Mouse (Mus musculus) MN1 (cell line): ENCODE data around the gene Atp5g2.
A peak's percentile ranks its signal among the peaks of the same experiment; 100 is the strongest.

Experiments
- DNase-seq: peaks from one replicate; pipeline ENCODE4 v3.0.0-alpha.2; 2016; ENCODE audit warnings: low spot score

Atp5g2 gene

DNA sequence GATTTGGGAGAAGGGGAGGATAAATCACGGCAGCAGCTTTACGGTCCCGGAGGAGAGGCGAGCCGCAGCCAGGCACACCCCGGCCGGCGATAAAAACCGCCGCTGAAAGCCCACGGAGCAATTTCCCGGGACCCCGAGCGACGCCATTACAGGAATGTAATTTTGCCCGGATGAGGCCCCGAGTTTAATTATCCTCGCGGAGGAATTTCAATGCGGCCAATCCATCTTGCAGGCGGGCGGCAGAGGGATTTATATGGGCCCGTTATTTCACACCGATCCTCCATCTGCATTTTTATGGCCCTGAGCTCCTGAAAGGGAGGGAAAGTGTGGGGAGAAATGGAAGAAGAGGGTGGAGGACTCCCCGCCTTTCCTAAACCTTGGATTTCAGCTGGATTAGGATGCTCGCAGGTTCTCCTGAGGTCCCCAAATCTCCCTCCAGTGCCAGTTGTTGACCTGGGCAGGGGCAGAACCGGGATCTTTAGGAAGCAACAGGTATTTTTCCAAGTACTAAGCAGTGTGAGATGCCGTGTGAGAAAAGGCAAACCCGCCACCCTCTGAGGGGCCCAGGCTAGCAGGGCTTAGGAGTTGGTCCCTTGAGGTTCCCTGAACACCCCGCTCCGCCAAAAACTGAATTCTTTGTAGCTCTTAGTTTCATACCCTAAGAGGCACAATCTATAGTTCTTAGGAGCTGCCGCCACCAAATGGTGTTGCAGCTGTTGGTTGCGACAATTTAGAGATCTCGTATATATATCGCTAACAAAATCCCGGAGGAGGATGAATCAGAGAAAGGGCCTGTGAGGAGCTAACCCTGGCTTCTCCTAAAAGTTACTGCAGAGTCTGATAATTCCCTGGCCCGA is at the start of gene Atp5g2:
TSS of gene Atp5g2 (minus strand) at position 138 of the 857 bp plus-strand sequence.
- peak; percentile 71 for DNase-seq

DNA sequence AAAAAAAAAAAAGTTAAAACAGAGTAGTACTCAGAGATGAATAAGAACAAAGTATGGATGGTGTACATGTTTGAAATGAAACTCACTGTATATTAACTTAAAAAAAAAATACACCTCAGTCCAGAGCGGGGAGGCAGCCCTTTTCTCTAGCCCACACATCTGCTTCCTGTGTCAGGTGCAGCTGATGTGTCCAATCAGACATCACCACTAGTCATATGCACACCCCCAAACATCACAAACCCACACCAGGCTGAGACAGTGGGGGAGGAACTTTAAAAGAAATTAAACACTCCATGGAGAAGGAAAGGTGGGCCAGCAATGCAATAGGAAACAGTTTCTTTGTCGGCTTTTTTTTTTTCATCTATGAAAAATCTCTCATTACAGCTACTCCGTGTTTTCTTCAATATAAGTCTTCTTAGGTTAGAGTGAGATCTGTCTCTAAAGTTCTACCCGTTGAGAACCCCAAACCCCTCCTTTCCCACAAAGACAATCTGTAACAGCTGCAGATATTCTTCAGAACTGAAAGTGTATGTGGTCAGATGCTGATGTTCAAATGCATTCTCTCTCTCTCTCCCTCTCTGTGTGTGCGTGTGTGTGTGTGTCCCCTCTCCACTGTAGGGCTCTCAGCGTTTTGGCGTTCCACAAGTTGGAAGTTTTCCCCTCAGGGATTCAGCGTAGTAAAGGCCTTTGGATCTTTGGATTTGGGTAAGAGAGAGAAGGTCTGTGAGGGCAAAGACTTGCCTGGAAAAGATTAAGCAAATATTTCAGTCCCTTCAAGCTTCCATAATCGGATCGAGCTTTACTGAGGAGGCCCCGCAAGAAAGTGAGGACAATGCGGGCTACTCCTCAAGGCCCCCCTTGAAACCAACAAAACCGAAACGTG is 49.1 kb upstream of the Atp5g2 start:
- DNase-seq, result no peak

DNA sequence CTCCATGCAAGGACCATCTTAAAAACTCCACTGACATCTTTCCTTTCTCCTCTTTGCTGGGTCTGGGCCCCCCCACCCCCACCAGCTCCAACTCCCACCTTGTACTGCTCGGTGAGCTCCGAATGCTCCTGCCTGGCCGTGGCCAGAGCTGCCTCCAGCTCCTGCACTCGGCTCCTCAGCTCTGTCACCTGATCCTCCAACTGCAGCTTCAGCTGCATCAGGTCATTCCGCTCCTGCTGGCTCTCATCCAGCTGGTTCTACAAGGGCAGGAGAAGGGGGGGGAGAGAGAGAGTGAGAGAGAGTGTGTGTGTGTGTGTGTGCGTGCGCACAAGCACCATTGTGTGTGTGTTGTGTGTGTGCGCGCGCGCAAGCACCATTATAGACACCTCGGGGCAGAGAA is 44.0 kb upstream of the Atp5g2 start:
- DNase-seq, result peak; percentile 80

DNA sequence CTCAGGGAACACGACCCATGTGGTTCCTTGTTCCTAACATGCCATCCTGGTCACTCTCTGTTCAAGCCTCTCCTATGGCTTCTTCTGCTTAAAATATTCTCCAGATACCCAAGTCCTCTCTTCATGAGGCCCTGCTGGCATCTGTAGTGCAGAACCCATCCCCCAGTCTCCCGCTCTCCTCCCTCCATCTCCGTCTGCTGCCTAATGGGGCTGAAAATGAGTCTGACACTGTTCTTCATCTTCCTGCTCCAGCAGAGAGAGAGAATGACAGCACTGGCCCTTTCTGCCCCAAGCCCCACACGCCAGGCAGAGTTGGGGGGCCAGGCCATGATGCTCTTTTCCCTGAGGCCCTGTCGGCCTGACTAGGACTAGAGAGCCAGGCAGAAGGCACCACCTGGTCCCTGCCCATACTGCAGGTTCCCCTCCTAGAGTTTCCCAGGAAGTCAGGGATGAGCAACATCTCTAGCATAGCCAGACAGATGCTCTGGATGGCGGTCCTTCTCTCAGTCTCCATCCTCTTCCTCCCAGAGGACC is 35.7 kb upstream of the Atp5g2 start:
- no peak for DNase-seq

DNA sequence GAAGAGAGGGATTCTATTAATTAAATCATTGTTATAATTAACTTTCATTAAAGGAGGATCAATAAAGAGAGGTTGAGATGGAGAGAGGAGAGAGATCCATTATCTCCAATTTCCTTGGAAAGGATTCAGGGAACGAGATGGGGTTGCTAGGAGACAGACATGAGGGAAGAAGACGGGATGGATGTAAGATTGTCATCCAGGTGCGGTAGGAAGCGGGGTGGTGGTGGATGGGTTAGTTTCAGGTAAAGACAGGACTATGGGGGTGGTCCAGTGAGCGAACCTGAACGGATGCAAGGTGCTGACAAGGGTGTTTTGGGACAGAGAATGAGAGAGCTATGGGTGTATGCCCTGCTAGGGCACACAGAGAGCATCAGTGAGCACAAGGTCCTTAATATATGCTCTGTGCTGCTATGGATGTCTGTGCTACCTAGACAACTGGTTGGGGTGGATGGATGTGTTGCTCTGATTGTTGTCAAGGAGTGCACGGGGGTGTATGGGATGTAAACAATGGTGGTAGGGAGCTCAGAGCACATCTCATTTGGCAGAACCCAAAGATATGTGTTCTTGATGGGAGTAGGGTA is 33.9 kb upstream of the Atp5g2 start:
- no peak for DNase-seq

DNA sequence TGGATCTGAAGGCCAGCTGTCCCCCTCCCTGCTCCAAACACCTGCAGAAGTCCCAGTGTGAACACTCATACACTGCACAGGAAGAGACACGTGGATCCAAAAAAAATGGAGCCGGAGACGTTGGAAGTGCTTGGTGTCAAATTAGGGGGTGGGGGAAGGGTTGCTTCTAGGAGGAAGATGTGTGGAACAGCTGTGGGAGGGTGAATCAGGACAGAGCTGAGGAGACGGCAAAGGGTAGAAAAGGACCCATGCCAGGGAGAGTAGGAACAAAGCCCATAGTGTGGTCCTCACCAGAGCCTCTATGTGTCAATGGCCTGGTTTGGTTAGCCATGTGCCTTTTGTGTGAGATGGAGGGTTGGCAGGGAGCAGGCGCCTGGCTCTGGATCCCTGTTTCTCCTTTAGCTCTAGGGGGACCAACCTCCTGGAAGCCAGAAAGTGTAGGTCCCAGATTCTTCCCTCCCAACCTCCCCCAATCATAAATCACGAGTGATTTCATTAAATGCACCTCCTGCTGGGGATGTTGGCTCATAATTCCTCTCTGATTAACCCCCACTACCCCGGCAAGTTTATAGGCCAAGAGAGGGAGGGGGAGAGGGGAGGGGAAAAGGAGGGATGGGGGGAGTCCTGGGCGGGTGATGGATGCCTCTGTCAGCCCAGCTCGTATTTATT is 33.2 kb upstream of the Atp5g2 start:
- no peak for DNase-seq

DNA sequence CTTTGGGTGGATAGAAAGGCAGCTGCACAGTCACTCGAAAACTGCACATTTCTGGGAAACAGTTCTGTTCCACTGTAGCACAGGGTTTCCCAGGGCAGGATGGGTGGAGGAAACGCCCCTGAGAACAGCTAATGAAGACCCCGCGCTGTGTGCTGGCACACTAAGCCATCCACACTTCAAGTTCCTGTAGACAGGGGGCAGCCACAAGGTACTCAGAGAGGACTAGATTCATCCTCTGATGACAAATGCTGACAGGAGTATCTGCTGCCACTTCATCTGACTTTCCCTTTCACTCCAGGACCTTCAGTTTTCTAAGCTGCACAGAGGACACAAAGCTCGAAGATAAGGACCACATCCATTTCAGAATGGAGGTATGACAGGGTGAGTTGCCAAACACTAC is 32.7 kb upstream of the Atp5g2 start:
- DNase-seq, result no peak

DNA sequence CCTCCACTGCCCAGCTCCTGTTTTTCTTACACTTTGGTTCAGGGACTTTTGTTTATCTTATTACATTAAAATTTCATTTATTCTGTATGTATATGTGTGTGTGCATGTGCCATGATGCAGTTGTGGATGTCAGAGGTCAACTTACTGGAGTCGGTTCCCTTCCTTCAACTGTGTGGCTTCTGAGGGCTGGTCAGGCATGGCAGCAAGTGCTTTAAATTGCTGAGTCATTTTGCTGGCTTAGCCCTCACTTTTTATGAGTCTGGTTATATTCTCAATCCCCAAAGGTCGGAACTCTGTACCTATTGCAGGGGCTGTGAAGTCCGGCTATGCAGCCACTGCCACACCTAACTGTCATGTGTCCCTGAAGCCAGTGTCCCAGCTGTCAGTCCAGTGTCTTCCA is 30.8 kb upstream of the Atp5g2 start:
- no peak for DNase-seq

DNA sequence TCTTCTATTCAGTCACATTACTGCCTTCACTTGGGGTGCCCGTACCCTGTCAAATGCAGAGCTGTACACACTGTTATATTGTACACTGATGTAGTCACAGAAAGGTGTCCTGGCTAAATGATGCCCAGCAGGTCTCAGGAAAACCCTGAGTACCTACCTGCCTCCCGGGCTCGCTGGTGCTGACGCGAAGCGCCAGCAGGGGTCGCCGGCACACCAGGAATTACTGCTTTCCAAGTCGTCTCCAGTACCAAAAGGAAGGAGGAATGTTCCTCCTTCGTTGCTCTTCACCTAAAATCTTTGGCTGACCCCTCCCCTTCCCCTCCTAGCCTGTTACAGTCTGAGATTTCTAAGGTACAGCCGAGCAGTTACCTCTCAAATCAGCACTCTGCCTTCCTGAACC is 26.0 kb upstream of the Atp5g2 start:
- peak; percentile 81 for DNase-seq

DNA sequence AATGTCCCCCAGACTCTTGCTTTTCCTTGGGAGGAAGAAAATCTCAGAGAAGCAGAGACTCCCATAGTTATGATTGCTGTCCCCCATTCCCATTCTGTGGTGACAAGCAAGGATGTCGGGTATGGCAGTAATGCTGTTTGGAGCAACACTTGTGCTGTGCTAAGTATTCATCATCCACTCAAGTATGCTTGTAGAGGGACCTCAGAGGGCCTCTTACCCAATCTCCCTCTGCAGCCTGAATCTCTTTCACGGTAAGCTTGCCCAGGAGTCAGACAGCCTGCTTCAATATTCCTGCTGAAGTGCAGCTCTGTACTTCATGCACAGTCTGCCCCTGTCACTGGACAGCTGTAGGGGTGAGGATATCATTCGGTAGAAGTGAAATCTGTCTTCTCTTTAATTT is 24.7 kb upstream of the Atp5g2 start:
- no peak for DNase-seq

DNA sequence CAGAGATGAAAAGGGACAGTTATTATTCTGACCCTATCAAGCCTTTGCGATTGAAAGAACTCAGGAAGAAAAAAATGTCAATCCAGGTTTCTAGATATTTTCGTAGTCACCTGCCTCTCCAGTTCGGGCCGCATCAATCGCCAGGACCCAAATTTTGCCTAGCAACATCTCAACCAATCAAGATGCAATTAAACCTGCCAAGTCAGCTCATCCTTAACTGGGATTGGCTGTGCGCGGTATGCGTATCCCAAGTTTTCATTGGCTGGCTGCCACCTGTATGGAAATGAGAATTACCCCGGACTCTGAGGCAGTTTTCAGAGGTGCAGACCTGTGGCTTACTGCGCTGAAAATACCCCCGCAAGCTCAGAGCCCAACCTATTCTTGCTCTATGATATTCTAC is 21.4 kb upstream of the Atp5g2 start:
- peak; percentile 94 for DNase-seq

DNA sequence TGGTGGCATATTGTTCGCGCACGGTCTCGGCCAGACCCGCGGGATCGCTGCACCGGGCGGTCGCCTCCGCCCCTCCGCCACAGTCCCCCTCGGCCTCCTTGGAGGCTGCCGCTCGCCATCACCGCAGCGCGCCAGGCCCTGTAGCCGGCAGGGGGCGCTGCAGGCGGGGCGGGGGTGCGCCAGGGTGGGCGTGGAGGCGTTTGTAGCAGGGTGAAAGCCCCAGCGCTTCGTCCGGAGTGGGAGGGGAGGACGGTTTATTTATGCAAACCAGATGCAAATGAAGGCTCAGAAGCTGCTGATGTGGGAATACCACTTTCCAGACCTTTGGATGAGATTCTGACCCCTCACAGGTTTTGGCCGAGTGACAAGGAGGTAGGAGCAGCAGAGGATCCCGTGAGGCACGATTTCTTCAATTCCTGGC is 20.8 kb upstream of the Atp5g2 start:
- DNase-seq, result peak; percentile 96

DNA sequence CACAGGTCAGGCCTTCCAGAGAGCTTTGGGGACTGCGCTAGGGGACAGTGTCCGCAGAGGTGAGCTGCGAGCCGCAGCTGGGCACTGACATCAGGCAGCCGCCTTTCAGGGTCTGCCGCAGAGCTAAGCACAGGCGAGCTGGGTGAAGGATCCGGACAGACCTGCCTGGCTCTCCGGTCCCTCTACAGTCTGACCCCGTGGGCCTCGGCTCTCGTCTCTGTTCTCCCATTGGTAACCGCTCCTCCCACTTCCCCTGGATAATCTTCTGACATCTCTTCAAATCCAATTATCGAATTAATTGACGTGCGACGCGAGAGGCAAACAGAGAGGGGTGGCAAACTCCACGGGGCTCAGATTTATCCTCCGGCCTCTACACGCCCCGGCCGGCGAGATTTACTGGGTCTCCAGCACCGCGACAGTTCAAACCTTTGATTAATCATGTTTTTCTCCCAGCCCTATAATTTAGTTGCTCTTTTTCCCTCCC is 20.2 kb upstream of the Atp5g2 start:
- DNase-seq, result peak; percentile 93

DNA sequence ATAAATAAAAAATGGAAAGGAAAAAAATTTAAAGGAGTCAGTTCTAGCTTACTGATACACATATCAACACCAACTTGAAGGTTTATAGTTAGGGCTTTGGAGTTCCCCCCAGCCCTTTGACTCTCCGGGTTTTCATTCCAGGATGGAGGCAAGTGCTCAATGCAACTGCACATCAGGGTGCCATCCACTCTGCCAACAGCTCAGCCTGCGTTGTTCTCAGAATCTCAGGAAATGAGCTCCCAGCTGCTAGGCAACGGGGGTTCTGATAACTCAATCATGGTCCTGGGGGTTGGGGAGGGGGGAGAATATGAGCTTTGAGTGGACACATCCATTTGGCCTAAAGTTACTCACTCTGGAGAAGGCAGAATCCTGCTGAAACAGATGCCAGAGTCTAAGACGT is 13.6 kb upstream of the Atp5g2 start:
- no peak for DNase-seq

DNA sequence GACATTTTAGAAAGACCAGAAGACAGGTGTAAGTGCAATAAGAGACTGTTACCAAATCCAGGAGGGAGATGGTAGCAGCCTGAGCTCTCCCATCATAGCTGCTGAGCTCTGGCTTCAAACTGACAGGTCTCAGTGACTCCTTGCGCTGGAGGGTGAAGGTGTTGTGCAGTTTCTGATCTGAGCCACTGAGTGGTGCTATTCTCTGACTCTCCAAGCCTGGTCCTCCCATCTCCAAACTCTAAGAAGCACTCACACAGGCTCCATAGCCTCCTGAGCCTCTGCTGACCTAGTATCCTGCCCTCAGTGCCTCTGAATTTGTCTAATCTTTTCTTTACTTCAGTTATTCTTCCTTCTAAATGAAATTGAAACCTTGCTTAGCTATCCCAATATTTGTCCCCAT is 11.5 kb upstream of the Atp5g2 start:
- DNase-seq, result peak; percentile 69

DNA sequence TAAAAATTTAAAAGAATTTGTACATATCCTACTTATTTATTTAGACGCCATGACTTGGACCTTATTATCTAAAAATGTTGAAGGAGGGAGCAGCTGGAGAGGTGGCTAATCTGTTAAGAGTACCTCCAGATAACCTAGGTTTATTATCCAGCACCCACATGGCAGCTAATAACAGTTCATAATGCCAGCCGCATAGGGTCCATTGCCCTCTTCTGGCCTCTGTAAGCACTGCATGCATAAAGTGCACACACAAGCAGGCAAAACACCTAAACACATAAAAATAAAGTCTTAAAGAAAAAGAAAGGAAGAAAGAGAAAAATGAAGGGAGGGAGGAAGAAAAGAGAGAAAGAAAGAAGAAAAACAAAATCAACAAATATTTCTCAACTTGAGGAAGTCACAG is 4.2 kb upstream of the Atp5g2 start:
- no peak for DNase-seq

DNA sequence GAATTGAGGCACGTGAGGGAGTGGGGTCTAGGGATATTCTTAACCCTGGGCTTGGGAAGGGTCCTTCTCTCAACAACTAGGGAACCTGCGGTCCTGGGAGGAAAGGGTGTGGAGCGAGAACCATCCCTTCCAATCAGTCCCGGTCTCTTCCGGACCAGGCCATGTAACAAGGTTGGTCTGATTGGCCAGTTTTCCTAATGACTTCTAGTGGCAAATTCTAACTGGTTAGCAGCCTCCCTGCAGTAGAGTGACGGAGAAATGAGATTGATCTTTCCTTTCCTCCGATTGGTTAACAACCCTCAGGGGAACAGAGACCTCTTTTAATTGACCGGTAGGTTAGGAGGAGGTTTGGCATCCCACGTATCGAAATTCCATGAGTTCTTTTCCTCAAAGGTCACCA is 1.4 kb upstream of the Atp5g2 start:
- DNase-seq, result peak; percentile 97

DNA sequence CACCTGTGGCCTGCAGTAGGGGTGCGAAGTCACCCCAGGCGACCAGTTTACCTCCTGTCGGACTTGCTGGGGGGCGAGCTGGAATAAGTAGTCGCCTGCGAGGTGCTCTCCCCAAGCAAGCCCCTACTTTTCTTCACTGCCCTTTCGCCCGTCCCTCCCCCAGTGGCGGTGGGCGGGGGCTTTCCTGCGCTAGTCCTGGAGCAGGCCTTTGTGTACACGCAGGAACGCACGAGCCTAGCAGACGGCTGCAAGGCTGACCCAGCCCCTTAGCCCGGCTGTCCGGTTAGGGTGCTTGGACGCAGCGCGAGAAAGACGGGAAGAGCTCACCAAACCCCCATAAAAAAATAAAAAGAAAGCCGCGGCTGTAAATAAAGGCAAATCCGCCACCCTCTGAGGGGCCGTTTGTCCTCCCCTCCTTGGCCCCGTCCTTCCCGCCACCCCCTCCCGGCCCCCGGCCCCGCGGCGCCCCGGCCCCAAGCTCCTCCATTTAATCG is 384 bp downstream of the Atp5g2 start:
- DNase-seq, result peak; percentile 85

DNA sequence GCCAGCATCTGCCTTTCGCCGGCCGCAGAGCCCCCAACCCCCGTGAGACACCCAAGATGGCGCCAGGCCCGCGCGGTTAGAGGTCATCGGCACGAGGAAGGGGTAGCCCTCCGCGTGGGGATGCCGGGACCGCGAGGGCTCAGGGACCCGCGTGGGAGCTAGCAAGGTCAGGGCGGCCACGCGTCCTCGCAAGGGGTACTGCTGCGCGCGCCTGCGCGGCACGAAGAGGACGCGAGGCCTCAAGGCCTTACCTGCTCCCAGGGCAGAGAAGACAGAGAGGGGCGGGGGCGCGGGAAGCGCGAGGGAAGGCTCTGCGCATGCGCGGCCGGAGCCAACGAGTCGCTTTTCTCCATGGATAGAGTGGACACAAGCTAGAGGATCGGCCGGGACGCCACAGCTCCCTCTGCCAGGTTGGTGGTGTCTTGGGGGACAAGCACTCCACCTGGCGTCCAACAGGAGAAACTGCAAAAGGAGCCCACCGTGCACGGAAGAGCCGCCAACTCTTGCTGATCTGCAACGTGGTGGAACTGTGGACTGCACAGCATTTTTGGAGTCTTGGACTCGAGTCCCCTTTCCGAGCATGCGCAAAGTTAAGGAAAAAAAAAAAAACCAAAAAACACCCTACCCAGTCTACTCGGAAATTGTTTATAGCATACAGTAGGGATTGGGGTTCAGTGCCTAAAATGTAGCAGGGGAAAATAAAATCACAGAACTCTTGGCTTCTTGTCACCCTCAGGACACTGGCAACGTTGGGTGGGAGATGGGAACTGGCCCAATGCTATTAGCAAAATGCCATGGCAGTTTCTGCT is 1.2 kb downstream of the Atp5g2 start:
- DNase-seq, result peak; percentile 100

DNA sequence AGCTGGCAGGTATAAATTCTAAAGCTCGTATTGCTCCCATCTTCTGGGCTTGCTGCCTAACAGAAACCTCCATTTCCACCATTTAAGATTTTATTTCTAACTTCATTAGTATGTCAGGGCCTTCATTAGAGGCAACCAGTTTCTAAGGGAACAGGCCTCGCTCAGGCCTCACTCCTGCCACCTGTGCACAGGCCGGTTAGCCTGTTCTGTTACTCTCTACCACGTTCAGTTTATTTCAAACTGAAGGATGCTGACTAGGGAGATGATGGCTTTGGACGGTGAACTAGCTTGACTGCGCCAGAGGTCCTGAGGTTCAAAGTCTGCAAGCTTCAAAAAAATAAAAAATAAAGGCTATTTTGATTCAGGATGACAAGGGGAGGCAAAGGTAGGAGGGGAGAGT is 1.9 kb downstream of the Atp5g2 start:
- peak; percentile 62 for DNase-seq

DNA sequence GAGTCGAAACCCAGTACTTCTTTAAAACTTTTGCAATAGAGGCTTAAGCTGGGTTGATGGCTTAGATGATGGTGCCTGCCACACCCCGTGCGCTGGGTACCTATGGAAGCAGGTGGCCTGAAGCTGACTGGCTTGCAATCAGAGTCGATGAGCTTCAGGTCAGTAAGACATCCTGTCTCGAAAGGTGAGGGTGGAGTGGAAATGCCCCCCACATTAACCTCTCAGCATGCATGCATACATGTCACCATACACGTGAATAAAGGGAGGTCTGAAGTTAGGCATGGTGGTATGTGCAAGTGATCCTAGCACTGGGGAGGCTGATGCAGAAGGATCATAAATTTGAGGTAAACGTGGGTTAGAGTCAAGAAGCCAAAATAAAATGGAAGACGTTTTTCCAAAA is 2.6 kb downstream of the Atp5g2 start:
- no peak for DNase-seq
